Mouse (Mus musculus) cerebral cortex, adult 2 months (tissue): ENCODE measurements around the gene Dhrs9.

Experiments used
- whole genome bisulfite sequencing: fragments of 180-500 bp; shearing (Covaris S2); methylation state at CpG from one replicate; pipeline ENCODE4 v1.1.7; 2018; 5-methylcytosine and 5-hydroxymethylcytosine counted together

The Dhrs9 gene

DNA sequence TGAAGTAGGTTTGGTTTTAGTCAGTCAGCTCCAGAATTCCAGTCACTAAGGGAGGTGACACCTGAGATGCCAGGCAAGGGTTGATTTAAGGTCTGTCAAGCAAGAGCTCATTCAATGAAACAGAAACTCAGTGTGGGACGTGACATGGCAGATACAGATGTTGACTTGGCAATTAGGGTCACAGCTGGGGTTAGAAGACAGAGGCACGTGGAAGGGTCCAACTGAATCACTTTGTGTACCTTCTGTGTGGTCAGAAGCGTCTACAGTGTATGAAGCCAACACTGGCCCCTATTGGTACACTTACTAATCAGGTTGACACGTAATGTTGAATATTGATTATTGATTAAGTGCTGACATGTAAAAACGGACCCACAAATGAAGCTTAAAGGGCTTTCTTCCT, 44.6 kb downstream of the Dhrs9 start:
- 75% methylated on average over 5 of the region's 5 CpGs for WGBS

- 74% methylated on average over 1 of the region's 1 CpGs for WGBS
Measured at GRCm38 (mm10) chr2:69426081-69426480, 45.8 kb downstream of the Dhrs9 start.

DNA sequence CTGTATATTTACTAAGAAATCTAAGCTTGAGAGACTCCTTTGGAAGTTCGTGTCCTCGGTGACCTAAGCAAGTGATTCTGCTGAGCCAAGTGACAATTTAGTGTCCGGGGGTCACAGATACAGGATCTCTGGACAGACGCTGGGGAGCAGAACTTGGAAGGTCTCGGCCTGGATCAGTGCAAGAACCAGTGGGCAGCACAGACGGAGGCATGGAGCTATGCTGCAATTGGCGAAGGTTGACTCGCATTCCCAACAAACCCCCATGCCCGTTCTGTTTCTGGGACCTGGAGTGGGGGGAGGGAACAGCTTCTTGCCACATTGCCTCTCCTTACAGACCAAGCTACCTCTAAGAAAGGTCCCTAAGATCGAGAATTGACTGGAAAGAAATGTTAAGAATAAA, 46.9 kb downstream of the Dhrs9 start:
- 90% methylated on average over 10 of the region's 10 CpGs for WGBS

- 31% methylated on average over 3 of the region's 3 CpGs for WGBS
Measured at GRCm38 (mm10) chr2:69428116-69428515, 47.9 kb downstream of the Dhrs9 start.

DNA sequence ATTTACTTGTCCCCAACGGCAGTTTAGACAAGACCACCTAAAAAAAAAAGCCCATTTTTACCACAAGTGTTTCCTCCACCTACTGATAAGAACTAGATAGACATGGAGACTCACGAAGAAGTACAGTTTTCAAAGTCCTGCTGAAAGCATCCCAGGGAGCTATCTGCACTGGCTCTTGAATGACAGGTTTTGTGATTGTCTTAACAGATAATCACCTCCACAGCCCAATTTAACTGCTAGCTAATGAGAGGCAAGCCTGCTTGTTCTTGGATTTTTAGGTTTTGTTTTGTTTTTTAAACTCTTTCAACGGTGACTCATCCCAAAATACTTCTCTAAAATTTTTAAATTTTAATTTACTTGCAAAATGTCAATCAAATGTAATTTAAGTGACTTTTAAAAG, 61.4 kb downstream of the Dhrs9 start:
- 60% methylated on average over 3 of the region's 3 CpGs for WGBS

GRCm38 (mm10) chr2:69445896-69446472, 65.7 kb downstream of the Dhrs9 start:
- WGBS: 56% methylated on average over 4 of the region's 4 CpGs

DNA sequence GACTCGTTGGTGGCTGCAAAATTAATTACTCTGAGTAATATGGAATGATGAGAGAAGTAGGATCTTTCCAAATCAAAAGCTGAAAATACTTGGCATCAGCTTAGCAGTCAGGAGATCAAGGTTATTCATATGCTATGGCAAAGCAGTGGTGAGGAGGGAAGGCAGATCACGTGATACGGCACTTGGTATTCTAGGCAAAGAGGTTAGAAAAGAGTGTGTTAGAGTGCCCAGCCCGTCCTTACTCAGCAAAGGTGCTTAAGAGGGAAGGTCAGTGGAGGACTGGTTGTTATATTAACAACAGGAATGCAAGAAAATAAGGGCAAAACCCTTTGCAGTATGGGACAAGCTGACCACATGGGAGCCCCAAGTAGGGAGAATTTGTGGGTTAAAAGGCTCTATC, 68.3 kb downstream of the Dhrs9 start:
- 83% methylated on average over 4 of the region's 4 CpGs for WGBS

DNA sequence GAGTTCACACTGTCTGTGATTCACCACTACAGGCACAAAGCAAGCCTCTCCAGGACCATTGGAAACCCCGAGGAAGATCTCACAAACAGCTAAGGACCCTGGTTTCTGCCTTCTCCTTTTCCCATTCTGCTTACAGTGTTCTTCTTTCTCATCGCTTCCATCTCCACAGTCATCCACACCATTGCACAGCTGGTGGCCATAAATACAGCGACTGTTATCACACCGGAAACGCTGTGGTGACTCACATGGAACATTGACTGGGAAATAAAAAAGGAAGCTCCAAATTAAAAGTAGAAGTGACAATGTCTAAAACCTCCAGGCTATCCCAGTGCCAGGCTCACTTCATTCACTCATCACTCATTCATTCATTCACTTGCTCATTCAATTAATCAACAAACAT, 70.9 kb downstream of the Dhrs9 start:
- WGBS: 52% methylated on average over 5 of the region's 5 CpGs
